Mouse (Mus musculus) lung, adult 2 months (tissue): ENCODE measurements around the gene Ddit4. TPM values are rescaled to one million over a fixed set of nuclear protein-coding genes. Genes with fewer than 3 reads are reported as not detected.

Experiments
- DNase-seq: peaks from one replicate; pipeline ENCODE4 v3.0.0; 2022
- H3K4me1 ChIP-seq: fragments of 200-500 bp; 2 replicates; pipeline ENCODE4 v1.6.1; 2011; ENCODE audit warnings: low read length; ENCODE audit not compliant: control insufficient read depth, insufficient read depth
- H3K4me3 ChIP-seq: fragments of 200-500 bp; replicated peaks from 2 replicates; pipeline ENCODE3; 2011; ENCODE audit warnings: low read depth, mild to moderate bottlenecking, control low read depth, low read length; ENCODE audit errors: extremely low read depth
- CTCF ChIP-seq: fragments of 200-500 bp; IDR thresholded peaks from 2 replicates; pipeline ENCODE4 v1.5.1; 2011; ENCODE audit warnings: mild to moderate bottlenecking, low read length, control low read depth; ENCODE audit not compliant: insufficient read depth
- POLR2A ChIP-seq: fragments of 200-500 bp; IDR thresholded peaks from 2 replicates; pipeline ENCODE4 v1.6.1; 2011; ENCODE audit warnings: low read depth, mild to moderate bottlenecking, control low read depth, low read length, borderline replicate concordance; ENCODE audit errors: extremely low read depth
- WGBS: fragments of 180-500 bp; shearing (Covaris S2); methylation state at CpG from one replicate; pipeline ENCODE4 v1.1.7; 2018; 5-methylcytosine and 5-hydroxymethylcytosine counted together
- polyA plus RNA-seq: library from polyadenylated mRNA; depleted of rRNA; stranded (reverse); fragments of >200 nt; gene quantifications from 2 replicates; pipeline ENCODE4 v1.2.3, GENCODE M21; 2012

The Ddit4 gene
- polyA plus RNA-seq, 1 experiment = 32.6 TPM

DNA sequence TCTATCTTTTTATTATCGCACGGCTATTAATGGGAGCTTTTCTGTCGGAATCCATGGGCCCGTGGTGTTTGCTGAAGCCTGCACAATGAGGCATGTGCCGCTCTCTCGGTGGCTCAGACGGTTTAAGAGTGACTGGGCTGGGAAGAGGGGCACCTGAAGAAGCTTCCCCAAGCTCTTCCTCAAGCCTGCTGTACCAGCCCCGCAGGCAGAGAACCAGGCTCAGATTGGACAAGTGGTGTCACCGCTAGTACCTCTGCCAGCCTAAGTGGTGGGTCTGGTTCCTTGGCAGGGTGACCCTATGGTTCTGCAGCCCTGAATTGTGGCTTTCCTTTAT lies 13.7 kb upstream of the Ddit4 start:
- TF ChIP-seq POLR2A (no peak), CTCF (no peak)
- WGBS = 64% methylated on average over 9 of the region's 9 CpGs
- peaks cover 4% of the 10 kb centered on the region; the same call in 1 of the 2 replicates for H3K4me1 ChIP-seq
- DNase-seq = no peak
- H3K4me3 ChIP-seq = no peak overlapping the region

DNA sequence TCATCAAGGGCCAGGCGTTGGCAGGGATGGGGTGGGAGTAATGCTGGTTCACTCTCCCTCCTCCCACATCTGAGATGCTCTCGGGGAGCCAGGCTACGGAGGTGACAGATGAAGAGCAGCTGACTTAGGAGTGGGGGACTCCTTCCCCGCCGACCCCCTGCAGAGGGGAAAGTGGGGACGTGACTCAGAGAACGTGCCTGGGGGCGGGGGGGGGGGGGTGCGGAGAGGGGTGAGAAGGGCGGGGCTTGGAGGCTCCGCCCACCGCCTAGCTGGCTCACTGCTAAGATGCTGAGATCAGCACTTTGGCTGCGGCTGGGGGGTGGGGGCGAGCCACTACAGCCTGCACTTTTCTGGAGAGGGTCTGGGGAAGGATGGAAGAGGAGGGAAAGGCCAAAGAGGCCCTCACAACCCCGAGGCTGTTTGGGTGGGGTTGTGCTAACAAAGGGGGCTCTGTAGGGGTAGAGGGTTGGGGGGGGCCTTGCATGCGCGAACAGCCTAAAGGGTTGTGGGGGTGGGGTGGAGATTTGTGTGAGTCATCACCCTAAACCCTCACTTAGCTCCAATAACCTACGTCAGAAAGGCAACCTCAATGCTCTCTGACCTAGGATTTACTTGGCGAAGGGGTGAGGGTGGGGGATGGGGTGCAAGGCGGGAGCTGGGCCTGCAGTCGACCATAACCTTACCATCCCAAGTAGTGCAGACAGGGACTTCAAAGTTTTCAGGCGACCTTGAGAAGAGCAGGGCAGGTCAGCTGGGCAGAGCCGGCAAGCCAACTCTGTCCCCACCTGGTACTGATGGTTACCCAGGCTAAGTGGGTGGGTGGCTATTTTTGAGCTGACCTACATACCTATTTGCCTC lies 13.1 kb upstream of the Ddit4 start:
- Histone ChIP-seq H3K4me1 (0 out of 2 replicates have a peak, but pooled peaks cover 3% of the 10 kb centered on the region), H3K4me3 (no peak overlapping the region)
- no peak for DNase-seq
- TF ChIP-seq CTCF (no peak), POLR2A (no peak)
- WGBS = 19% methylated on average over 20 of the region's 23 CpGs

DNA sequence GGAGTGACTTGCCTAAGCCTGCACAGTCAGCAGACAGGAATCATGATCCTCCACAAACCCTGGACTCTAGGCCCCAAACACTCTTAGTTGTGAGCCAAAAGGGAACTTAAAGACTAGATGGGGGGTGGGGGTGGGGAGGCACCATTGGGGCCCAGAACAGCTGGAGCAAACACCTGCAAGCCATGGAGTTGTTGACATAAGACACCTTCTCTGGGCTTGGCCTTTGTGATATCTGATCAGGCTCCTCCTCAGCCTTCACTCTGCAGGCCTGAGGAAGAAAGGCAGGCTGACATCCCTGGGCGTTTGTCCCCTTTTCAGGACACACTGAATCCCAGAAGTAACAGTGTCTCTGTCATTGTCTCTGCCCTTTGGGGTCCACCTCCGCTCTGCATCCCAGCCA lies 12.0 kb upstream of the Ddit4 start:
- no peak for DNase-seq
- 95% methylated on average over 2 of the region's 2 CpGs for WGBS
- Histone ChIP-seq H3K4me1 (no peaks in the 10 kb centered on the region), H3K4me3 (no peak overlapping the region)
- TF ChIP-seq POLR2A (no peak), CTCF (no peak)

DNA sequence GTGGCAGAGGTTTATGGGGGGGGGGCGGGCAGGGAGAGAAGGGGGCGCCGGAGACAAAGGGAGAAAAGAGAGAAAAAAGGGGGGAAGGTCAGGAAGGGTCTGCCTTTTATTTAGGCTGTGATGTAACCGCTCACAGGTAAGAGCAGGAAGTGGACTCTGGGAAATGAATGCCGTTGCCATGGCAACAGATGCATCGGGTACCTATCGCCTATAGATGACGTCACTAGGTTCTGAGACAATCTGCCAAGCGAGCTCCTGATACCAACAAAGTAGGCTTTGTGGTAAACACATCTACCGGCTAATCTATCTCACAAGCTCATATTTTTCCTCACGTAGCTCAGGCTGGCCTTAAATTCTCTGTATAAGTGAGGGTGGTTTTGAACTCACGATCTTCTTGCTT lies 7.9 kb upstream of the Ddit4 start:
- 76% methylated on average over 12 of the region's 12 CpGs for WGBS
- DNase-seq = no peak
- H3K4me1 ChIP-seq = no peaks in the 10 kb centered on the region
- H3K4me3 ChIP-seq = no peak overlapping the region
- no peak for TF ChIP-seq POLR2A
- no peak for TF ChIP-seq CTCF

DNA sequence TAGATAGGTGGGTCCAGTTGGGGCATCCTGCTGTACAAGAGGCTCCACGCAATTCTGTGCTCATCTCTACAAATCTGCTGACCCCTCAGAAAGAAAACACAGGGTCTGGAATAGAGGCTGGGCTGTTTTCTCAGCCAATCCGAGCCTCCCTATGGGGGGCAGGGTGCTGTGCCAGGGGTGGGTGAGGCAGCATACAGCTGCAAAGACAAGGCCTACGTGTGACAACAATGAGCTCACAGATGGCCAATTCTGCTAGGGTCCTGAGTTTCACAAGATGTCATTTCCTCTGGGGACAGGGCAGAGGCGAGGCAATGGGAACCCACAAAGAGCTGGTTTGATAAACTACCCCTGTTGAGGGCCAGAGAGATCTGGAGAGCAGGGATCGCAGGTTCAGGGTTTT lies 6.8 kb upstream of the Ddit4 start:
- Histone ChIP-seq H3K4me1 (no peaks in the 10 kb centered on the region), H3K4me3 (no peak overlapping the region)
- 67% methylated on average over 5 of the region's 5 CpGs for WGBS
- TF ChIP-seq CTCF (no peak), POLR2A (no peak)
- DNase-seq = no peak

DNA sequence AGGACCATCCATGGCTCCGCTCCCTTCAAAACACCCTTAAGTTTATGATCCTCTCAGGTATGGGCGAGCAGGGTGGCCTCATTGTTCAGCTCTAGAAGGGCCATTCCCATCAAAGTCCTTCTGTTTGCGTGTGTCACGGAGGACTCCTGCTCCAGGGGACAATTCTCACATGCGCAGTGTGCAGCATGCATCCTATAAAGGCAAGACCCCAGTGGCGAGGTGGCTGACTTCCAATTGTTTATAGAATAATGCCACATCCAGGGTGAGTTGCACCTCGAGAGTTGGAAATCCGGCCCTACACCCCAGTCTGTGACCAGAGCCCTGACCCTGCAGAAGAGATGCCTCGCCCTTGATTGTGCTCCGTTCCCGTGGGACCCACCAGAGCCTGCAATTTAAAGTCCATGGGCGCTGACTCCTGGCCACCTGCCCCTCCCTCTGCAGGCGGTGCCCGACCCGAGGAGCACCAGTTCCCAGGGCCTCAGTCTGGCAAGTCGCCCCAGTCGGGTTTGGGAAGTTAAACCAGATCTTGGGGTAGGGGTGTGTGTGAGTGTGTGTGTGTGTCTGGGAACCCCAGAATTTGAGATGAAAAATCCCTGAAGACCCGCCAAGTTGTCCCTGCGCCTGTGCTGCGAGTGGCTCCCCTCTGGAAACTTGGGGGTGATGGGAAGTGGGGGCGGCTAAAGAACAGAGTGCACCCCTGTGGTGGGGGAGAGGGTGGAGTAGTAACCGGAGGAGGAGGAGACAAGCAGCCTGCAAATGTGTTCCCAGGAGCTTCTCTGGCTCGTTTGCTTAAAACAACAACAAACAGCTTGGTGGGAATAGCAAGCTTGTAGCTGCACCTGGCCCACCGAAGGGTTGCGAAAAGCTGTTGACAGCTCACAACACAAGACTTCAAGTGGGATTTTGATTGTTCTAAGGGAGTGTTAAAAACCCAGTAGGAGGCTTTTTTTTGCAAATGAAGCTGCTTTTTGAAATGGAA lies 5.8 kb upstream of the Ddit4 start:
- Histone ChIP-seq H3K4me3 (no peak overlapping the region), H3K4me1 (peaks cover 3% of the 10 kb centered on the region; the same call in 1 of the 2 replicates)
- no peak for TF ChIP-seq CTCF
- TF ChIP-seq POLR2A = no peak
- no peak for DNase-seq
- WGBS = 50% methylated on average over 25 of the region's 25 CpGs

DNA sequence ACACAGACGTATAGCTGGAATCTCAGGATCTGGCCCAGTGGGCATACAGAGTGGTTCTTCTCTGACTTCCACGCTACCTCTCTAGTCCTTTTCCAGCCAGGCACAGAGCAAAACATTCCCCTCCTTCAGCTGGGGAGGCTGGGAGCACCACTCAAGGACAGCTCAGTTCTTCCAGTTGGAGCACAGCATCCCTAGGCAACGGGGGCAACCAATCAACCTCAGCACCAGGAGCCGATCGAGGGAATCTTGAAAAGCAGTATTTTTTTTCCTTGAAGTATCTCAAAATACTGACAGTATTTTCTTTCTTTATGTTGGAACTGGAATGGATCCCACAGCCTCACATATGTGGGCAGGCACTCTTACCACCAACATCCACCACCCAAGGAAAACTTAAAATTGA lies 5.0 kb upstream of the Ddit4 start:
- WGBS = 75% methylated on average over 5 of the region's 5 CpGs
- TF ChIP-seq CTCF (no peak), POLR2A (no peak)
- peaks cover 3% of the 10 kb centered on the region; the same call in 1 of the 2 replicates for H3K4me1 ChIP-seq

DNA sequence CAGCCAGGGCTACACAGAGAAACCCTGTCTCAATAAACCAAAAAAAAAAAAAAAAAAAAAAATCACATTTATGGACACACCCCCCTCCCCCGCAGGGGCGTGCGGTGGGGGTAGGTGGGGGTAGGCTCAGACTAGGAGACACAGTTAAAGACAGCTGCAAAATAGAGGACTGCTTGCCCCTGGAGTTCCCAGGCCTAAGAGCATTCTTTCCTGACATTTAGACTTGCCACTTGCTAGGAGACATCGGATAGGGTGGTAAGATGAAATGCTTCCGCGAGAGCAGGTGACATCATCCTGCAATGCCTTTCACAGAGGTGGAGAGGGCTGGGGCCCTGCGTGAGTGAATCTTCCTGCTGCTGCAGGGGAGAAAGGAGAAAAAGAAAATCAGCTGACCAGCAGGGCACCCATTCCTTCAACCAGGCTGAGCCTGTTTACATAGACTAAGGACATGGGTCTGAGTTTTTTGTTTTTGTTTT lies 2.0 kb upstream of the Ddit4 start:
- WGBS = 50% methylated on average over 7 of the region's 7 CpGs
- TF ChIP-seq CTCF (no peak), POLR2A (no peak)
- DNase-seq = no peak
- Histone ChIP-seq H3K4me1 (peaks cover 7% of the 10 kb centered on the region), H3K4me3 (no peak overlapping the region)

More for the DNA sequence above, 5.0 kb upstream of the Ddit4 start:
- no peak for DNase-seq
- no peak overlapping the region for H3K4me3 ChIP-seq

DNA sequence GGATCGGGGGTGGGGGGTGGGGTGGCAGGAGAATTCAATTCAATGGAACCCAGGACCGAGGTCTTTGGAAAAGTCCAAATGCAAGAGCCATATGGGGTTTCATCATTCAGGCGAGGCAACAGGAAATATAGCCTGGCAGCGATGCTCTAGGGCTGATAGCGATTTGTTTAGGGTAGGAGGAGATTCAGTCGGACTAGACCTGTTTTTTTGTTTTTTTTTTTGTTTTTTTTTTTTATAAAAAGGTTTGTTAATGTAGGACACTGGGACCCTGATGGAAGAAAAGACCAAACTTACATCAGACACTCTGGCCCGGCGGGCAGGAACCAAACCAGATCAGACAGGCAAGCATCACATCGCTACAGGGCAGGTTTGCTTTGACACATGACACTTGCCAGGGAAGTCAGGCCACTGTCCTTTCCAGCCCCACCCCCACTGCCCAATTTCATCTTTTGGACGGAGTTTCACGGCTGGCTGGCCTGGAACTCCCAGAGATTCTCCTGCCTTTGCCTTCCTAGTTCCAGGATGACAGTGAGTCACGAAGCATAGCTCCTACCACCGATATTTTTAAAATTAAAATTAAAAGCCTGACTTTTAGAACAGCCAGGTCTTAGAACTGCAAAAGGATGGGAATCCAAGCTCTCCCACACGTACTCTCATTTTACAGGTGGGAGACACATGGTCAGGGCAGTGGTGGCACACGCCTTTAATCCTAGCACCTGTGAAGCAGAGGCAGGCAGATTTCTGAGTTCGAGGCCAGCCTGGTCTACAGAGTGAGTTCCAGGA lies 1.3 kb upstream of the Ddit4 start:
- no peak overlapping the region for H3K4me3 ChIP-seq
- TF ChIP-seq CTCF (no peak), POLR2A (no peak)
- peaks cover 7% of the 10 kb centered on the region for H3K4me1 ChIP-seq
- WGBS = 41% methylated on average over 16 of the region's 16 CpGs
- no peak for DNase-seq
